Mouse (Mus musculus): ENCODE data around the gene Nat8f4.
"Not testable (repeated sequence)": the region's sequence is repeated elsewhere in the genome, so short reads cannot be mapped to it uniquely, and the experiment has no call there.

DNA sequence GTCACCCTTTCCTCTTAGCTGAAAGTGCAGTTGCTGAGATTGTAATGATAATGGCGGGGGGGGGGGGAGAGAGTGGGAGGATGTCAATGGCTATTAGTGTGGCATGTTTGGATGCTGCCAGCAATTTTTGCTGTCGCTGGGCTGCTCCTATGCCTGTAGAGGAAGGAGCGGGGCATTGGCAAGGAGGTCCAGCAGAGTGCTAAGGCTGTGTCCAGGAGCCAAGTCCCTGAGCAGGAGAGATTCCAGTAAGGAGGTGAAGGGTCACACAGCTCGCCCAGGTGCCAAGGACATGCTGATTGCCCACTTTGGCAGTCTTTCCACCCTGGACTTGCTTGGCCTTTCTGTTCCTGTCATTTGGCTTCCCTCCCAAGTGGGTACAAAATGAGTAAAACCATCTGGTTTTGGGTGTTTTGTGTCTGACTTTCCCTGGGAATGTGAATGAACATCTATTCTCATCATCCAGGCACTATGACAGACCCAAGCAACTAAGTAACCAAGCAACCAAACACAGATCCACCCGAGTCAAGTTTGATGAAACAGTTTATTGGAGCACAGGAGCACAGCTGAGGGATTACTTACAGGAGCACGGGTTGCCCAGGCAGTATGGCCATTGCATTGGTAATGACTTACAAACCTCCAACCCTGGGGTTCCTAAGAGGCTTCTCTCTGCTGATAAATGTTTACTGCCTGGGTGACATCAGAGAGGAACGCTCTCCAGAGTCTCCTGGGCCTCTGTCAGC is 39.6 kb downstream of the Nat8f4 start:
- TF ChIP-seq CTCF (IDR thresholded peaks at IDR 0.05; ENCODE audit: borderline replicate concordance, extremely low read depth, insufficient read depth, insufficient read length); POLR2A (IDR thresholded peaks at IDR 0.05; ENCODE audit: borderline replicate concordance, extremely low read depth, insufficient read depth, insufficient read length, poor library complexity, severe bottlenecking): not testable (repeated sequence)

Measured in brain, embryonic 14.5 days (tissue).